Mouse (Mus musculus): ENCODE measurements at regions not wholly inside any gene's neighbourhood (a gene's known extent, or its start where the extent isn't known, plus 50 kb on each side); places are given as distances from the start of the nearest gene placed in this dataset.
"Not testable (repeated sequence)": the region's sequence is repeated elsewhere in the genome, so short reads cannot be mapped to it uniquely, and the experiment has no call there.

DNA sequence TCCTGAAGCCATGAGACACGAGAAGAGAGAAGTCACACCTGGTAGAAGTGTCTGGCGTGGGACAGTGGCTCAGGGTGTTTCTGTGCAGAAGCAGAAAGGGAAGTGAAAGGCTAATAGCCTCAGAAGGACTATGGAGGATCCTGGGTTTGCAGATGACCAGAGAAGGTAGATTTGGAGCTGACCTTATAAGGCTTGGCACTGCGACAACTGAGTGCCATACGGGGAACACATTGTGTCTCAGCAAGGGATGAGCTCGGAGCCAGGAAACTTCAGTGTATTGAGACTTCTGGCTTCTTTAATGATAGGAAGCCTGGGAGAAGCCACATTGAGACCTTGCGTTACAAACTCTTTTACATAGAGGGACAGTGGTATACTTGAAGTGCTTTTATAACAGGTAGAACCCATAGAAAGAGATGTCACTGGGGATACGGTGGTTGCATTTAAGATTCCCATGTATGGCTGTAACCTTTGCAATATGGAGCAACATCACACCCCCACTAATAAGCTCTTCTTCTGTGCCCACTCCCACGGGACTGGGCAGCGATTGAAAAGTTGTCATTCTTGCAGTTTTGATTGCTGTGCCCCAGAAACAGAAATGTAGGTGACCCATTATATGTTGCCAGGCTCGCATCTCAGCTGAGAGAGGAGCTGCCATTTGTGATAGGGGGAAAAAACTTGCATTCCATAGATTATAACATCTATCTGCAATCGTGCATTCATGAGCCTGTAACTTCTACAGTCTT, 61.8 kb upstream of the Dync1i1 start:
- intact Hi-C loops (cut with DNase I), result no loop called here
- no peak for DNase-seq

GRCm38 (mm10) chr6:5645150-5645732, 80.2 kb upstream of the Dync1i1 start:
- intact Hi-C loops (cut with DNase I), result loop anchor here (1.0 to 10.0 kb wide), 2 partner anchors 157 to 1240 kb away; partner anchors contain the start of gene Dlx5
- peak; percentile 73 to 86 for DNase-seq

DNA sequence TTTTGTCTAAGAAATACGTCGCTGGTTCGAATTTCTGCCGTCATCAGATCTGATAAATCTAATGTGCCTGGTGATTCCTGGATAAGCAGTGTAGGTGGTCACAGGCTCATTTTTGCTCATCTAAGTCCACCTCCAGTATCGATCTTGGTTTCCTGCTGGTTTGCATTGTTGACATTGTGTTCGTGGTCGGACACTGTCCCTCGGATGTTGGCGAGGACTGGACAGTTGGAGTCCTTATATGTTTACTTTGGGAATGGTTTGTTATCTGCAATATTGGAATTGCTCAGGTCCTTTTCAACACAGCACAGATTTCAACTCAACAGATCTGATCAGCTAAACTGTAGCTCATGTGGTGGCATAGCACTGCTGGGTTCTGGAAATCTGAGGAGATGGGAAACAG, 91.2 kb upstream of the Dync1i1 start:
- DNase-seq, result no peak
- intact Hi-C loops (cut with DNase I), result no loop called here

- DNase-seq, result peak; percentile 70 to 83
- intact Hi-C loops (cut with DNase I), result no loop called here
Observed at GRCm38 (mm10) chr6:5633036-5633708, 92.3 kb upstream of the Dync1i1 start.

GRCm38 (mm10) chr6:5624085-5624484, 101.4 kb upstream of the Dync1i1 start:
- intact Hi-C loops (cut with DNase I), result no loop called here
- DNase-seq, result no peak

GRCm38 (mm10) chr6:5621582-5621981, 103.9 kb upstream of the Dync1i1 start:
- DNase-seq, result no peak
- intact Hi-C loops (cut with DNase I), result no loop called here

DNA sequence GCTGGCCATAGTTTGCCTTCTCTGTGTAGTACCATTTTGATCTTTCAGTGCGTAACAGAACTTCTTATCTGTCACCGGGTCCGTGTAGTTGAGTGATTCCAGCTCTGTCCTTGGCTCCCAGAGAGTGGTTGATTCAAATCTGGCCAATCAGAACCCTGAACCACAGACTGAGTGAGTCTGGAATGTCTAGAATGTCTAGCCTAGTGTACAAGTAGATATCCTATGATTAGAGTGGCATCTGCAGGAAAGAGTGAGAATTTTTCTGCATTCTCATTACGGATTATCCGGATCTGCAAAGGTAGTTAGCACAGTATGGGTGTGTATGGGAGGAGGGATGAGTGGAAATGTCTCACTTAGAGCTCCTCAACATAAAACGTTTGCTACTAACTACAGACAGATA, 97.9 kb upstream of the Pdk4 start:
- intact Hi-C loops (cut with DNase I), result no loop called here
- peak; percentile 13 for DNase-seq

- intact Hi-C loops (cut with DNase I), result loop anchor here (1.0 to 5.0 kb wide), 2 partner anchors 97 to 178 kb away; no protein-coding TSS in a partner anchor
- DNase-seq, result peak; percentile 74 to 84
Observed at GRCm38 (mm10) chr6:5589635-5590034, 93.5 kb upstream of the Pdk4 start.

DNA sequence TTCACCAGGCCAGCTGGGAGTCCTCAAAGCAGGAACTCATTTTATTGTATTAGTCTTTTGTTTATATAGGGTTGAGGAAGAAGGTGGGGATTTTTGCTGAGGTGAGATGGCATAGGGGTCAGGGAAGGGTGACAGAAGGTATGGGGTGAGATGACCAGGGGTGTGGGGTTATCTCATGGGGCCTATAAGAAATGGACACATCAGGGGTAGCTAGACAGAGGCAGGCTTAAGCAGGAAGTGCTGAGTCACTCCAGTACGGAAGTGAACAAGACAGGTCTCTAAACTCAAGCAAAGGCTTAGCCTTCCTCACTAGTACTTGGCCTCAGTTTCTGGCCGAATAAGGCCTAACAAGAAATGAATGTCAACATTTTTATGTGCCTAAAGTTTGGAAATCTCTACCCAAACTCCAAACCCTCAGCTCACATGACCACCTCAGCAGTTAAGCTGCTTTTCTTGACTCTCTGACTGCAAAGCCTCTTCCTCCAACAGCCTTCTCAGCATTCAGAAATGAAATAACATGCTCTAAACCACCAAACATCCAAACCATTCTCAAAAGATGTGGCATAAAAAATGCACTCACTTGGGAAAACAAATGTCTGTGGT, 86.9 kb upstream of the Pdk4 start:
- DNase-seq, result no peak
- intact Hi-C loops (cut with DNase I), result no loop called here

DNA sequence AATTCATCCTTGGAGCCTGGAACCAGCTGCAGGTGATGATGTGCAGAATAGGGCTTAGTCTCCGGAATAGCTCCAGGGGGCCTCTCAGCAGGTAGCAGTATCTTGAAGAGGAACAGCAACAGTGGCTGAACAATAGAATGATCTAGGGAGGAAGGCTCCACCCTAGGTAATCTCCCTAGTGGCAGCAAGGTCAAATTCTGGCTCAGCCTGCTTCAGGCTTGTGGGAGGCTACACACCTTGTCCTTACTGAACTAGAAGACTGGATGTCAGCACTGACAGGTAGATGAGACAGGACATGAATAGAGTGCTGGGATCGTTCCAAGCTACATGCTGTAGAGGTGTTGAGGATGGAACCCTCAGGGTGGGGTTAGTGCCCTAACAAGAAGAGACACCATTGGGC, 80.8 kb upstream of the Pdk4 start:
- intact Hi-C loops (cut with DNase I); DNase-seq: not testable (repeated sequence)

- intact Hi-C loops (cut with DNase I), result no loop called here
- DNase-seq, result no peak
Observed at GRCm38 (mm10) chr6:5566582-5566981, 70.5 kb upstream of the Pdk4 start.

DNA sequence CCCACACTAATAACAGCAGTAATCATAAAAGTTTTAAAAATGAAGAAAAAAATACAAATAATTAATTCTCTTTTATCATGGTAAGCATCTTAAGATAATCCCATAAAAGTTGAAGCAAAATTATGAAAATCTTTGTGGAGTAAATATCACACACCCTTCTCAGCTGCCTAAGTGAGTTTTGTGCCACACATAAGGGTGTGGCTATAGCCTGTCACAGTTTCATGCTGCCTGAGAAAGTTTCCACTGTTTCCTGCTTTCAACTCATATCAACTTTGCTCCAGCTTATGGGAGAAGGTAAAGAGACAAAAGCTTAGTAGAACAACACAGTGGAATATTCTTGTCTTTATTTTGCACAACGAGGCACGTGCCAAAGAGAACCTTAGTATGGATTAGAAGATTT, 68.9 kb upstream of the Pdk4 start:
- intact Hi-C loops (cut with DNase I), result no loop called here
- DNase-seq, result no peak

GRCm38 (mm10) chr6:5553703-5554394, 57.7 kb upstream of the Pdk4 start:
- no peak for DNase-seq
- intact Hi-C loops (cut with DNase I), result no loop called here

DNA sequence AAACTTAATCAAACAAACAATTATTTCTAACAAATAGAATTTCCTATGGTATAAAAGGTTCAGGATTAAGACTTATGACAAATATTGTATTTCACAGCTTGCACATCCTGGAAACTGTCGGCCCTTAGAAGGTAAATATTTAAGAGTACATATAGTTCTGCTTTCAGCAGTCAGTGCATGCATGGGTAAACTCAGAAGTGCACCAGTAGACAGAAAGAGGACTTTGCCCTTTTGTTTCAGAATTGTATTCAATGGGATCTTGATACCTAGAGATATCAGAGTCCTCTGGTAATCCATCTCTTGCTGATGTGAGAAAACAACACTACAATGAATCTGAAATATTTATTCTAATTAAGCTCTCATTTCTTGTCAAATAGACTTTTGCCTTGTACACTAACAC, 54.0 kb upstream of the Pdk4 start:
- intact Hi-C loops (cut with DNase I), result no loop called here
- DNase-seq, result no peak
